Mouse (Mus musculus): ENCODE data around the gene Parp8. TPM values are rescaled to one million over a fixed set of nuclear protein-coding genes. Genes with fewer than 3 reads are reported as not detected.

Parp8 gene
- polyA plus RNA-seq, 1 experiment from 2014 or later, result 11.8 TPM

GRCm38 (mm10) chr13:116986658-116987057 is 38.7 kb downstream of the Parp8 start:
- no peaks in the 10 kb centered on the region for H3K9me3 ChIP-seq (replicated peaks)
- no peak overlapping the region for H3K4me3 ChIP-seq
- H3K9ac ChIP-seq, result no peak overlapping the region
- WGBS, result 89% methylated on average over 7 of the region's 7 CpGs
- H3K4me2 ChIP-seq, result no peak overlapping the region
- no peaks in the 10 kb centered on the region for H3K36me3 ChIP-seq
- no peak for ATAC-seq (replicated peaks; ENCODE audit: insufficient number of reproducible peaks, insufficient read depth, low FRiP score, low read depth)
- H3K4me1 ChIP-seq (replicated peaks), result 0 out of 2 replicates have a peak, but pooled peaks cover 6% of the 10 kb centered on the region
- no peaks in the 10 kb centered on the region for H3K27me3 ChIP-seq
- no peak overlapping the region for H3K27ac ChIP-seq

GRCm38 (mm10) chr13:116974081-116974860 is 51.1 kb downstream of the Parp8 start:
- H3K9me3 ChIP-seq (replicated peaks), result no peaks in the 10 kb centered on the region
- peaks cover 2% of the 10 kb centered on the region; the same call in 1 of the 2 replicates for H3K4me1 ChIP-seq (replicated peaks)

GRCm38 (mm10) chr13:116973491-116973890 is 51.8 kb downstream of the Parp8 start:
- 73% methylated on average over 7 of the region's 7 CpGs for WGBS
- no peaks in the 10 kb centered on the region for H3K27me3 ChIP-seq
- no peak overlapping the region for H3K27ac ChIP-seq
- no peak overlapping the region for H3K4me3 ChIP-seq
- no peaks in the 10 kb centered on the region for H3K9me3 ChIP-seq (replicated peaks)
- no peak overlapping the region for H3K4me2 ChIP-seq
- ATAC-seq (replicated peaks; ENCODE audit: insufficient number of reproducible peaks, insufficient read depth, low FRiP score, low read depth), result no peak
- H3K4me1 ChIP-seq (replicated peaks), result peaks cover 2% of the 10 kb centered on the region; the same call in 1 of the 2 replicates
- no peak overlapping the region for H3K9ac ChIP-seq
- H3K36me3 ChIP-seq, result no peaks in the 10 kb centered on the region

More at GRCm38 (mm10) chr13:116974081-116974860, 51.1 kb downstream of the Parp8 start:
- Histone ChIP-seq H3K27me3 (no peaks in the 10 kb centered on the region), H3K4me2 (no peak overlapping the region), H3K9ac (no peak overlapping the region), H3K4me3 (no peak overlapping the region), H3K27ac (no peak overlapping the region), H3K36me3 (no peaks in the 10 kb centered on the region)
- ATAC-seq (replicated peaks; ENCODE audit: insufficient number of reproducible peaks, insufficient read depth, low FRiP score, low read depth), result no peak
- WGBS, result 78% methylated on average over 7 of the region's 7 CpGs

GRCm38 (mm10) chr13:116972036-116972611 is 53.2 kb downstream of the Parp8 start:
- Histone ChIP-seq H3K27ac (no peak overlapping the region; the same call in 1 of the 2 replicates), H3K4me2 (no peak overlapping the region), H3K36me3 (no peaks in the 10 kb centered on the region), H3K4me1 (replicated peaks) (peaks cover 2% of the 10 kb centered on the region; the same call in 1 of the 2 replicates), H3K4me3 (no peak overlapping the region), H3K27me3 (no peaks in the 10 kb centered on the region), H3K9ac (no peak overlapping the region), H3K9me3 (replicated peaks) (no peaks in the 10 kb centered on the region)
- WGBS, result 70% methylated on average over 7 of the region's 7 CpGs
- no peak for ATAC-seq (replicated peaks; ENCODE audit: insufficient number of reproducible peaks, insufficient read depth, low FRiP score, low read depth)

GRCm38 (mm10) chr13:116970706-116971428 is 54.5 kb downstream of the Parp8 start:
- no peak overlapping the region for H3K4me3 ChIP-seq
- H3K9ac ChIP-seq, result no peak overlapping the region
- H3K27me3 ChIP-seq, result no peaks in the 10 kb centered on the region
- H3K4me1 ChIP-seq (replicated peaks), result peaks cover 2% of the 10 kb centered on the region; the same call in 1 of the 2 replicates
- 88% methylated on average over 11 of the region's 11 CpGs for whole genome bisulfite sequencing
- ATAC-seq (replicated peaks; ENCODE audit: insufficient number of reproducible peaks, insufficient read depth, low FRiP score, low read depth), result no peak
- H3K27ac ChIP-seq, result no peak overlapping the region
- H3K36me3 ChIP-seq, result no peaks in the 10 kb centered on the region
- H3K9me3 ChIP-seq (replicated peaks), result no peaks in the 10 kb centered on the region
- no peak overlapping the region for H3K4me2 ChIP-seq

GRCm38 (mm10) chr13:116969650-116970049 is 55.7 kb downstream of the Parp8 start:
- ATAC-seq (replicated peaks; ENCODE audit: insufficient number of reproducible peaks, insufficient read depth, low FRiP score, low read depth), result no peak
- Histone ChIP-seq H3K4me2 (no peak overlapping the region), H3K4me3 (no peak overlapping the region), H3K4me1 (replicated peaks) (peaks cover 2% of the 10 kb centered on the region; the same call in 1 of the 2 replicates), H3K9me3 (replicated peaks) (no peaks in the 10 kb centered on the region), H3K36me3 (no peaks in the 10 kb centered on the region), H3K9ac (no peak overlapping the region), H3K27me3 (no peaks in the 10 kb centered on the region), H3K27ac (no peak overlapping the region)
- WGBS, result 79% methylated on average over 1 of the region's 1 CpGs

- H3K27ac ChIP-seq, result no peak overlapping the region
- WGBS, result 90% methylated on average over 4 of the region's 4 CpGs
- H3K4me3 ChIP-seq, result no peak overlapping the region
- H3K9me3 ChIP-seq (replicated peaks), result no peaks in the 10 kb centered on the region
- H3K9ac ChIP-seq, result no peak overlapping the region
- H3K4me2 ChIP-seq, result no peak overlapping the region
- ATAC-seq (replicated peaks; ENCODE audit: insufficient number of reproducible peaks, insufficient read depth, low FRiP score, low read depth), result no peak
- no peaks in the 10 kb centered on the region for H3K36me3 ChIP-seq
- H3K27me3 ChIP-seq, result no peaks in the 10 kb centered on the region
- H3K4me1 ChIP-seq (replicated peaks), result peaks cover 2% of the 10 kb centered on the region; the same call in 1 of the 2 replicates
Observed at GRCm38 (mm10) chr13:116968906-116969305, 56.4 kb downstream of the Parp8 start.

- 78% methylated on average over 3 of the region's 3 CpGs for WGBS
Observed at GRCm38 (mm10) chr13:116967459-116967858, 57.9 kb downstream of the Parp8 start.

GRCm38 (mm10) chr13:116962480-116963462 is 62.6 kb downstream of the Parp8 start:
- H3K4me3 ChIP-seq, result no peak overlapping the region
- H3K36me3 ChIP-seq, result no peaks in the 10 kb centered on the region
- ATAC-seq (replicated peaks; ENCODE audit: insufficient number of reproducible peaks, insufficient read depth, low FRiP score, low read depth), result no peak
- H3K4me2 ChIP-seq, result no peak overlapping the region
- H3K27ac ChIP-seq, result no peak overlapping the region
- H3K27me3 ChIP-seq, result no peaks in the 10 kb centered on the region
- H3K9me3 ChIP-seq (replicated peaks), result no peaks in the 10 kb centered on the region
- no peaks in the 10 kb centered on the region for H3K4me1 ChIP-seq (replicated peaks)
- 79% methylated on average over 15 of the region's 15 CpGs for WGBS
- no peak overlapping the region for H3K9ac ChIP-seq

More at GRCm38 (mm10) chr13:116967459-116967858, 57.9 kb downstream of the Parp8 start:
- no peak overlapping the region for H3K9ac ChIP-seq
- no peak overlapping the region for H3K4me3 ChIP-seq
- no peak overlapping the region for H3K4me2 ChIP-seq
- peaks cover 2% of the 10 kb centered on the region; the same call in 1 of the 2 replicates for H3K4me1 ChIP-seq (replicated peaks)
- no peak for ATAC-seq (replicated peaks; ENCODE audit: insufficient number of reproducible peaks, insufficient read depth, low FRiP score, low read depth)
- H3K27me3 ChIP-seq, result no peaks in the 10 kb centered on the region
- no peak overlapping the region for H3K27ac ChIP-seq
- H3K36me3 ChIP-seq, result no peaks in the 10 kb centered on the region
- no peaks in the 10 kb centered on the region for H3K9me3 ChIP-seq (replicated peaks)

GRCm38 (mm10) chr13:116958776-116959589 is 66.4 kb downstream of the Parp8 start:
- ATAC-seq (replicated peaks; ENCODE audit: insufficient number of reproducible peaks, insufficient read depth, low FRiP score, low read depth), result no peak
- 79% methylated on average over 7 of the region's 7 CpGs for WGBS
- Histone ChIP-seq H3K4me3 (no peak overlapping the region), H3K9ac (no peak overlapping the region), H3K36me3 (no peaks in the 10 kb centered on the region), H3K27ac (no peak overlapping the region), H3K9me3 (replicated peaks) (no peaks in the 10 kb centered on the region), H3K4me2 (no peak overlapping the region), H3K27me3 (no peaks in the 10 kb centered on the region), H3K4me1 (replicated peaks) (no peaks in the 10 kb centered on the region)
